Mouse (Mus musculus): ENCODE measurements at regions not wholly inside any gene's neighbourhood (a gene's known extent, or its start where the extent isn't known, plus 50 kb on each side); places are given as distances from the start of the nearest gene placed in this dataset.
"Not testable (repeated sequence)": the region's sequence is repeated elsewhere in the genome, so short reads cannot be mapped to it uniquely, and the experiment has no call there.

DNA sequence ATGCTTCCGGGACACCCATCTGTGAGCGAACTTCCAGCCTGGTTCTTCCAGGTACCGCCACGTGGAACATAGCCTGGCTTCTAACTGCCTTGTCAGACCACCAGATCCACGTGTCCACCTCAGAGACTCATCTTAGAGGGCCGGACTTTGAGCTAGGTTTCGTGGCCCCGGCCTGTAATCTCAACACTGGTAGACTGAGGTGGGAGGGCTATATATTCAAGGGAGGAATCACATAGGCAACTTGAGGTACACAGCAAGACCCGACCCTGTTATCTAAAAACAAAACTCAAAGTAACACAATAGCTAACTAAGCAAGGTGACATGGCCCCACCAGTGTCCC lies 366.1 kb downstream of the Sox9 start:
- Histone ChIP-seq H3K4me1 (peaks cover 28% of the 10 kb centered on the region), H3K9ac (no peak overlapping the region), H3K36me3 (no peaks in the 10 kb centered on the region), H3K4me3 (replicated peaks) (no peak overlapping the region), H3K27ac (peak overlapping the region; percentile 69), H3K4me2 (peak overlapping the region; percentile 41), H3K9me3 (no peaks in the 10 kb centered on the region), H3K27me3 (replicated peaks) (no peaks in the 10 kb centered on the region)
- 63% methylated on average over 9 of the region's 9 CpGs for WGBS
- no peak for ATAC-seq (ENCODE audit: insufficient read depth, low FRiP score, low read depth)

- no peak for ATAC-seq (ENCODE audit: insufficient read depth, low FRiP score, low read depth)
- 94% methylated on average over 6 of the region's 6 CpGs for WGBS
- Histone ChIP-seq H3K36me3 (no peaks in the 10 kb centered on the region), H3K27ac (no peak overlapping the region), H3K9ac (no peak overlapping the region), H3K4me2 (no peak overlapping the region), H3K9me3 (no peaks in the 10 kb centered on the region), H3K27me3 (replicated peaks) (no peaks in the 10 kb centered on the region), H3K4me1 (peaks cover 3% of the 10 kb centered on the region; the same call in 1 of the 2 replicates), H3K4me3 (replicated peaks) (no peak overlapping the region)
Measured at GRCm38 (mm10) chr11:113155515-113155914, 373.5 kb downstream of the Sox9 start.

DNA sequence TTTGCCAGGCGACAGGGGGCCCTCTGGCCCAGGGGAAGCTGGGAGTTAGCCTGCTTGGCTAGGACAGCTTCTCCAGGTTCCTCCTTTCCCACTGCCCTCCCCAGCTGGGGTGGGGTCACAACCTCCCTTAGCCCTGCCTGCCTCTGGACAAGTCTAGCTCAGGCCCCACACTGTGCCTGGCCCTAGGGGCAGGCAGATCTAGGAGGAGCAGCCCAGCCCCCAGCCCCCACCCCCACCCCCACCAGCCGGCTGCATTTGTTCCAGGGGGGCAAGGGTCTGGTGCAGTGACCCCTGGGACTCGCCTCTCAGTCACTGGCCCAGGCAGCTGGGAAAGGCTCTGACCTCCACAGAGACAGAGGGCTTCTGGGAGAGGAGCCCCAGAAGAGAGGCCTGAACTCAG lies 381.9 kb downstream of the Sox9 start:
- no peaks in the 10 kb centered on the region for H3K36me3 ChIP-seq
- no peak for ATAC-seq (ENCODE audit: insufficient read depth, low FRiP score, low read depth)
- H3K9ac ChIP-seq: no peak overlapping the region
- H3K27ac ChIP-seq: no peak overlapping the region
- H3K27me3 ChIP-seq (replicated peaks): no peaks in the 10 kb centered on the region
- WGBS: 48% methylated on average over 3 of the region's 3 CpGs
- H3K4me3 ChIP-seq (replicated peaks): no peak overlapping the region
- no peaks in the 10 kb centered on the region for H3K9me3 ChIP-seq
- H3K4me2 ChIP-seq: no peak overlapping the region
- H3K4me1 ChIP-seq: peaks cover 23% of the 10 kb centered on the region

GRCm38 (mm10) chr11:113164510-113164909 lies 382.5 kb downstream of the Sox9 start:
- H3K27ac ChIP-seq: no peak overlapping the region
- no peaks in the 10 kb centered on the region for H3K27me3 ChIP-seq (replicated peaks)
- WGBS: 29% methylated on average over 10 of the region's 10 CpGs
- peak overlapping the region; percentile 63 for H3K4me2 ChIP-seq
- H3K36me3 ChIP-seq: no peaks in the 10 kb centered on the region
- peaks cover 23% of the 10 kb centered on the region for H3K4me1 ChIP-seq
- H3K9me3 ChIP-seq: no peaks in the 10 kb centered on the region
- H3K9ac ChIP-seq: no peak overlapping the region
- H3K4me3 ChIP-seq (replicated peaks): peak overlapping the region; percentile 30; the same call in 1 of the 2 replicates
- no peak for ATAC-seq (ENCODE audit: insufficient read depth, low FRiP score, low read depth)

- peaks cover 20% of the 10 kb centered on the region for H3K4me1 ChIP-seq
- peak overlapping the region; percentile 30 for H3K4me3 ChIP-seq (replicated peaks)
- peak overlapping the region; percentile 61; the same call in 1 of the 2 replicates for H3K27ac ChIP-seq
- ATAC-seq (ENCODE audit: insufficient read depth, low FRiP score, low read depth): peak; percentile 77
- peak overlapping the region; percentile 63 for H3K4me2 ChIP-seq
- H3K9ac ChIP-seq: no peak overlapping the region
- no peaks in the 10 kb centered on the region for H3K27me3 ChIP-seq (replicated peaks)
- H3K9me3 ChIP-seq: no peaks in the 10 kb centered on the region
- H3K36me3 ChIP-seq: no peaks in the 10 kb centered on the region
- 8% methylated on average over 23 of the region's 23 CpGs for WGBS
Measured at GRCm38 (mm10) chr11:113165069-113165795, 383.2 kb downstream of the Sox9 start.

- H3K4me1 ChIP-seq: peaks cover 20% of the 10 kb centered on the region
- H3K4me2 ChIP-seq: no peak overlapping the region
- no peak overlapping the region for H3K4me3 ChIP-seq (replicated peaks)
- H3K27ac ChIP-seq: no peak overlapping the region; the same call in 1 of the 2 replicates
- no peak for ATAC-seq (ENCODE audit: insufficient read depth, low FRiP score, low read depth)
- no peaks in the 10 kb centered on the region for H3K27me3 ChIP-seq (replicated peaks)
- H3K36me3 ChIP-seq: no peaks in the 10 kb centered on the region
- H3K9me3 ChIP-seq: no peaks in the 10 kb centered on the region
- H3K9ac ChIP-seq: no peak overlapping the region
- WGBS: 67% methylated on average over 4 of the region's 4 CpGs
Measured at GRCm38 (mm10) chr11:113166517-113166916, 384.5 kb downstream of the Sox9 start.

GRCm38 (mm10) chr11:113172497-113173140 lies 390.6 kb downstream of the Sox9 start:
- no peaks in the 10 kb centered on the region for H3K9me3 ChIP-seq
- no peak overlapping the region for H3K9ac ChIP-seq
- no peaks in the 10 kb centered on the region for H3K27me3 ChIP-seq (replicated peaks)
- H3K4me2 ChIP-seq: peak overlapping the region; percentile 61
- peak; percentile 51 for ATAC-seq (ENCODE audit: insufficient read depth, low FRiP score, low read depth)
- no peaks in the 10 kb centered on the region for H3K4me1 ChIP-seq
- peak overlapping the region; percentile 49 for H3K4me3 ChIP-seq (replicated peaks)
- H3K27ac ChIP-seq: peak overlapping the region; percentile 78
- H3K36me3 ChIP-seq: no peaks in the 10 kb centered on the region
- 24% methylated on average over 16 of the region's 16 CpGs for WGBS

DNA sequence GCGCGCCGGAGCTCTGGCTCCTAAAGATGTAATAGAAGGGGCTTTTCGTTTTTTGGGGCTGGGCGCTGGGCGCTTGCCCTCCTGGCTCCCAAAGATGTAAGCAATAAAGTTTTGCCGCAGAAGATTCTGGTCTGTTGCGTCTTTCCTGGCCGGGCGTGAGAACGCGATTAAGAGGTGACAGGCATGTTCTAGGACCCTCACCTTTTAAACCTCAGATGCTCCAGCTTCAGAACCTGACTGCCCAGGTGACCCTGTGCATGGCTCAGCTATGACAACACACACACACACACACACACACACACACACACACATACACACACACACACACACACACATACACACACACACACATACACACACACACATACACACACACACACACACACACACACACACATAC lies 391.3 kb downstream of the Sox9 start:
- H3K36me3 ChIP-seq; H3K27ac ChIP-seq; H3K4me1 ChIP-seq; H3K27me3 ChIP-seq (replicated peaks); H3K9ac ChIP-seq; ATAC-seq (ENCODE audit: insufficient read depth, low FRiP score, low read depth); H3K9me3 ChIP-seq: not testable (repeated sequence)
- H3K4me3 ChIP-seq (replicated peaks): peak overlapping the region; percentile 18; the same call in 1 of the 2 replicates
- 0 out of 2 replicates have a peak overlapping the region, but pooled peaks have one; percentile 21 for H3K4me2 ChIP-seq
- 39% methylated on average over 12 of the region's 12 CpGs for WGBS

- no peaks in the 10 kb centered on the region for H3K27me3 ChIP-seq (replicated peaks)
- no peaks in the 10 kb centered on the region for H3K9me3 ChIP-seq
- H3K4me3 ChIP-seq (replicated peaks): no peak overlapping the region
- H3K27ac ChIP-seq: no peak overlapping the region
- 62% methylated on average over 5 of the region's 5 CpGs for WGBS
- H3K36me3 ChIP-seq: no peaks in the 10 kb centered on the region
- no peak overlapping the region for H3K9ac ChIP-seq
- no peak overlapping the region for H3K4me2 ChIP-seq
- no peak for ATAC-seq (ENCODE audit: insufficient read depth, low FRiP score, low read depth)
- peaks cover 6% of the 10 kb centered on the region; the same call in 1 of the 2 replicates for H3K4me1 ChIP-seq
Measured at GRCm38 (mm10) chr11:113174011-113174507, 392.0 kb downstream of the Sox9 start.

DNA sequence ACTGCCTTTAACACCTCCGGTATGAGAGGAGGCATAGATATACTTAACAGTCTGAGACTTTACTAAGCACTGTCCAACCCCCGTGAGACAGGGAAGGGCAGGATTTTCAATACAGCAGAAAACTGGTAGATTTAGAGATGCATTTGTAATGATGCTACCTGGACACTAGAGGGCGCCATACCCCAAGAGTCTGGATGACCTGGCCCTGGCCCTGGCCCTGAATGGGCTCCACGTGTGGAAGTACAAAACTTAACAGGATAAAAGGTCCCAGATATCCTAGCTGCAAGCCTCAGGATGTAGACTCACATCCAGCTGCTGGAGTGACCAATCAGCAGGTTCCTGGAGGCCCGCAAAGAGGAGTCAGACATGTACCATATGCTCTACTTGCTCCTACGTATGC lies 393.3 kb downstream of the Sox9 start:
- Histone ChIP-seq H3K4me1 (peaks cover 6% of the 10 kb centered on the region; the same call in 1 of the 2 replicates), H3K27me3 (replicated peaks) (no peaks in the 10 kb centered on the region), H3K4me3 (replicated peaks) (no peak overlapping the region), H3K4me2 (no peak overlapping the region), H3K27ac (no peak overlapping the region), H3K9ac (no peak overlapping the region), H3K9me3 (no peaks in the 10 kb centered on the region), H3K36me3 (no peaks in the 10 kb centered on the region)
- 32% methylated on average over 6 of the region's 6 CpGs for WGBS
- ATAC-seq (ENCODE audit: insufficient read depth, low FRiP score, low read depth): no peak

DNA sequence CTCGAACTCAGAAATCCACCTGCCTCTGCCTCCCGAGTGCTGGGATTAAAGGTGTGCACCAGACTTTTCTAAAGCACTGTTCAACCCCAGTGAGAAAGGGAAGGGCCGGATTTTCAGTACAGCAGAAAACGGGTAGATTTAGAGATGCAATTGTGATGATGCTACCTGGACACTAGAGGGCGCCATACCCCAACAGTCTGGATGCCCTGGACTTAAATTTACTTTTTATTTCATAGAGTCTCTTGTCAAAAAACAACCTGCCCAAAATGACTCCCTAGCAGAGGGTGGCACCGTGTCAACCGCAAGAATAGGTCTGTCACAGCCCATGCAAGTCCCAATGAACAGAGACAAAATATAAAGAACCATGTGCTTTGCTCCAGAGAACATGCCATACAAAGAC lies 394.2 kb downstream of the Sox9 start:
- ATAC-seq (ENCODE audit: insufficient read depth, low FRiP score, low read depth): no peak
- Histone ChIP-seq H3K27ac (no peak overlapping the region), H3K9ac (no peak overlapping the region), H3K4me1 (peaks cover 6% of the 10 kb centered on the region; the same call in 1 of the 2 replicates), H3K4me2 (no peak overlapping the region), H3K9me3 (no peaks in the 10 kb centered on the region), H3K4me3 (replicated peaks) (no peak overlapping the region), H3K27me3 (replicated peaks) (no peaks in the 10 kb centered on the region), H3K36me3 (no peaks in the 10 kb centered on the region)
- 21% methylated on average over 7 of the region's 7 CpGs for WGBS

DNA sequence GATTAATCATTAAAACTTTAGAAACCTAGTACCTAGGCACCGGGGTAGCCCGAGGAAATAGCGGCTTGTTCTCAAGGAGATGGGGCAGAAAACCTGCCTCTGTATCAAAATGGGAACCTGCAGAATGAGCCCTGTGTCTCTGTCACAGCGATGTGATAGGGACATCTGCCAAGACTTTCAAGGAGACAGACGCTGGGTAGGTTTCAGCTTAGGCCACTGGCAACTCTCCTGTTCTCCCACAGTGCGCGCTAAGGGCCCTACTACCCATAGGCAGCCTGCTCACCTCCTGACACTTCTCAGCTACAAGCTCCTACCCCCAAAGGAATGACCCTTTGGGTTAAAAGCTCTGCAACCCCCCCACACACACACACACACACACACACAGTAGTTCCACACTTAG lies 396.4 kb downstream of the Sox9 start:
- Histone ChIP-seq H3K9ac (no peak overlapping the region), H3K4me1 (peaks cover 6% of the 10 kb centered on the region; the same call in 1 of the 2 replicates), H3K4me2 (no peak overlapping the region), H3K9me3 (no peaks in the 10 kb centered on the region), H3K36me3 (no peaks in the 10 kb centered on the region), H3K4me3 (replicated peaks) (no peak overlapping the region), H3K27ac (no peak overlapping the region), H3K27me3 (replicated peaks) (no peaks in the 10 kb centered on the region)
- WGBS: 76% methylated on average over 7 of the region's 7 CpGs
- ATAC-seq (ENCODE audit: insufficient read depth, low FRiP score, low read depth): no peak

All from stomach, embryonic 15.5 days (tissue).